Mouse (Mus musculus) heart, postnatal 0 days (tissue): ENCODE measurements at regions not wholly inside any gene's neighbourhood (a gene's known extent, or its start where the extent isn't known, plus 50 kb on each side); places are given as distances from the start of the nearest gene placed in this dataset.

Source experiments
- ATAC-seq: fragments of 200-750 bp; cut with Nextera tagmentation; 2 replicates; pipeline ENCODE4 v1.8.0; 2017; ENCODE audit warnings: low read depth, moderate number of reproducible peaks, moderate library complexity; ENCODE audit not compliant: insufficient read depth
- DNase-seq: peaks from one replicate; pipeline ENCODE4 v3.0.0-alpha.2; 2016; ENCODE audit warnings: low spot score
- H3K27ac ChIP-seq: fragments of 300-500 bp; sonication (generic); 2 replicates; pipeline ENCODE4 v1.5.1; 2014; ENCODE audit warnings: low read depth, mild to moderate bottlenecking
- H3K27me3 ChIP-seq: fragments of 300-500 bp; sonication (generic); 2 replicates; pipeline ENCODE4 v1.6.1; 2014; ENCODE audit warnings: low read length, mixed read lengths; ENCODE audit not compliant: control insufficient read depth, insufficient read depth
- H3K36me3 ChIP-seq: fragments of 300-500 bp; sonication (generic); replicated peaks from 2 replicates; pipeline ENCODE4 v1.6.1; 2014; ENCODE audit warnings: low read length, mixed read lengths; ENCODE audit not compliant: control insufficient read depth, insufficient read depth
- H3K4me1 ChIP-seq: fragments of 300-500 bp; sonication (generic); 2 replicates; pipeline ENCODE4 v1.6.1; 2014; ENCODE audit warnings: antibody characterized with exemption; ENCODE audit not compliant: control insufficient read depth, insufficient read depth
- H3K4me2 ChIP-seq: fragments of 300-500 bp; sonication (generic); 2 replicates; pipeline ENCODE4 v1.6.1; 2014; ENCODE audit warnings: low read depth, mild to moderate bottlenecking, low read length, moderate library complexity
- H3K4me3 ChIP-seq: fragments of 300-500 bp; sonication (generic); 2 replicates; pipeline ENCODE4 v1.5.1; 2014; ENCODE audit warnings: low read depth, low read length
- H3K9ac ChIP-seq: fragments of 300-500 bp; sonication (generic); replicated peaks from 2 replicates; pipeline ENCODE4 v1.6.1; 2014; ENCODE audit warnings: low read depth, low read length, mixed read lengths
- H3K9me3 ChIP-seq: fragments of 300-500 bp; sonication (generic); replicated peaks from 2 replicates; pipeline ENCODE4 v1.6.1; 2016; ENCODE audit warnings: low read length; ENCODE audit not compliant: control insufficient read depth
- CTCF ChIP-seq: IDR thresholded peaks from 2 replicates; pipeline ENCODE4 v1.5.1; 2016; ENCODE audit warnings: antibody characterized with exemption, control low read depth, low read depth
- EP300 ChIP-seq: IDR thresholded peaks from 2 replicates; pipeline ENCODE4 v1.6.1; 2016; ENCODE audit warnings: antibody characterized with exemption, low read depth
- WGBS: fragments of 180-500 bp; shearing (Covaris S2); extraction: QIAGEN DNeasy Blood & Tissue Kit; methylation state at CpG from one replicate; pipeline ENCODE4 v1.1.7; 2014; 5-methylcytosine and 5-hydroxymethylcytosine counted together

GRCm38 (mm10) chr12:77124267-77124666 is 113.7 kb upstream of the Fut8 start:
- Histone ChIP-seq H3K4me2 (no peak overlapping the region), H3K4me1 (no peaks in the 10 kb centered on the region), H3K36me3 (no peaks in the 10 kb centered on the region), H3K4me3 (no peak overlapping the region), H3K27me3 (no peaks in the 10 kb centered on the region), H3K9me3 (no peaks in the 10 kb centered on the region), H3K9ac (no peak overlapping the region), H3K27ac (no peak overlapping the region)
- no peak for ATAC-seq
- 63% methylated on average over 1 of the region's 1 CpGs for WGBS
- DNase-seq, result no peak
- TF ChIP-seq EP300 (no peak), CTCF (no peak)

- Histone ChIP-seq H3K4me1 (no peaks in the 10 kb centered on the region), H3K4me2 (no peak overlapping the region), H3K27ac (no peak overlapping the region), H3K4me3 (no peak overlapping the region), H3K27me3 (no peaks in the 10 kb centered on the region), H3K36me3 (no peaks in the 10 kb centered on the region), H3K9me3 (no peaks in the 10 kb centered on the region), H3K9ac (no peak overlapping the region)
- TF ChIP-seq CTCF (no peak), EP300 (no peak)
- 66% methylated on average over 2 of the region's 2 CpGs for WGBS
- DNase-seq (no peak), ATAC-seq (no peak)
Observed at GRCm38 (mm10) chr12:77113516-77113915, 124.4 kb upstream of the Fut8 start.

- Histone ChIP-seq H3K9me3 (no peaks in the 10 kb centered on the region), H3K27me3 (no peaks in the 10 kb centered on the region), H3K4me1 (no peaks in the 10 kb centered on the region), H3K4me3 (no peak overlapping the region), H3K9ac (no peak overlapping the region), H3K4me2 (no peak overlapping the region), H3K36me3 (no peaks in the 10 kb centered on the region), H3K27ac (no peak overlapping the region)
- TF ChIP-seq CTCF (no peak), EP300 (no peak)
- ATAC-seq, result no peak
- no peak for DNase-seq
- 79% methylated on average over 2 of the region's 2 CpGs for WGBS
Observed at GRCm38 (mm10) chr12:77112133-77112532, 125.8 kb upstream of the Fut8 start.

GRCm38 (mm10) chr12:77107251-77107650 is 130.7 kb upstream of the Fut8 start:
- Histone ChIP-seq H3K9me3 (no peaks in the 10 kb centered on the region), H3K27me3 (no peaks in the 10 kb centered on the region), H3K4me2 (no peak overlapping the region), H3K36me3 (no peaks in the 10 kb centered on the region), H3K4me3 (no peak overlapping the region), H3K4me1 (no peaks in the 10 kb centered on the region), H3K9ac (no peak overlapping the region), H3K27ac (no peak overlapping the region)
- TF ChIP-seq EP300 (no peak), CTCF (no peak)
- DNase-seq, result no peak
- 75% methylated on average over 3 of the region's 3 CpGs for WGBS
- ATAC-seq, result no peak

- DNase-seq, result no peak
- no peak for ATAC-seq
- WGBS, result 75% methylated on average over 4 of the region's 4 CpGs
- Histone ChIP-seq H3K4me2 (no peak overlapping the region), H3K9me3 (no peaks in the 10 kb centered on the region), H3K9ac (no peak overlapping the region), H3K4me1 (no peaks in the 10 kb centered on the region), H3K4me3 (no peak overlapping the region), H3K36me3 (no peaks in the 10 kb centered on the region), H3K27me3 (no peaks in the 10 kb centered on the region), H3K27ac (no peak overlapping the region)
- TF ChIP-seq EP300 (no peak), CTCF (no peak)
Observed at GRCm38 (mm10) chr12:77105887-77106600, 131.9 kb upstream of the Fut8 start.

- Histone ChIP-seq H3K4me1 (no peaks in the 10 kb centered on the region), H3K4me3 (no peak overlapping the region), H3K9me3 (no peaks in the 10 kb centered on the region), H3K36me3 (no peaks in the 10 kb centered on the region), H3K27ac (no peak overlapping the region), H3K27me3 (no peaks in the 10 kb centered on the region), H3K4me2 (no peak overlapping the region), H3K9ac (no peak overlapping the region)
- no peak for TF ChIP-seq CTCF
- TF ChIP-seq EP300, result no peak
- WGBS, result 75% methylated on average over 2 of the region's 2 CpGs
- DNase-seq (no peak), ATAC-seq (no peak)
Observed at GRCm38 (mm10) chr12:77100482-77100881, 137.4 kb upstream of the Fut8 start.
